Mouse (Mus musculus) hindbrain, embryonic 16.5 days (tissue): ENCODE data around the gene Apoa4. TPM values are rescaled to one million over a fixed set of nuclear protein-coding genes. Genes with fewer than 3 reads are reported as not detected.

ENCODE experiments used
- ATAC-seq: fragments of 200-750 bp; cut with Nextera tagmentation; 2 replicates; pipeline ENCODE4 v1.8.0; 2017; ENCODE audit warnings: moderate TSS enrichment, moderate library complexity
- H3K27ac ChIP-seq: fragments of 300-500 bp; sonication (generic); 2 replicates; pipeline ENCODE4 v1.5.1; 2014; ENCODE audit warnings: low read depth, mild to moderate bottlenecking, control low read depth, low read length, moderate library complexity
- H3K27me3 ChIP-seq: fragments of 300-500 bp; sonication (generic); replicated peaks from 2 replicates; pipeline ENCODE4 v1.6.1; 2014; ENCODE audit warnings: low read length; ENCODE audit not compliant: control insufficient read depth, insufficient read depth
- H3K36me3 ChIP-seq: fragments of 300-500 bp; sonication (generic); 2 replicates; pipeline ENCODE4 v1.6.1; 2014; ENCODE audit warnings: mild to moderate bottlenecking, low read length, moderate library complexity, mixed read lengths; ENCODE audit not compliant: control insufficient read depth, insufficient read depth
- H3K4me1 ChIP-seq: fragments of 300-500 bp; sonication (generic); 2 replicates; pipeline ENCODE4 v1.6.1; 2014; ENCODE audit warnings: low read depth, low read length; ENCODE audit not compliant: control insufficient read depth, insufficient read depth
- H3K4me2 ChIP-seq: fragments of 300-500 bp; sonication (generic); 2 replicates; pipeline ENCODE4 v1.6.1; 2014; ENCODE audit warnings: mild to moderate bottlenecking, low read length, control low read depth, moderate library complexity
- H3K4me3 ChIP-seq: fragments of 300-500 bp; sonication (generic); 2 replicates; pipeline ENCODE4 v1.5.1; 2014; ENCODE audit warnings: mild to moderate bottlenecking, low read length, control low read depth, moderate library complexity
- H3K9ac ChIP-seq: fragments of 300-500 bp; sonication (generic); 2 replicates; pipeline ENCODE4 v1.6.1; 2014; ENCODE audit warnings: low read depth, mild to moderate bottlenecking, control low read depth, low read length, moderate library complexity
- H3K9me3 ChIP-seq: fragments of 300-500 bp; sonication (generic); 2 replicates; pipeline ENCODE4 v1.6.1; 2014; ENCODE audit warnings: mild to moderate bottlenecking, low read length, moderate library complexity; ENCODE audit not compliant: control insufficient read depth
- WGBS: fragments of 180-500 bp; shearing (Covaris S2); extraction: QIAGEN DNeasy Blood & Tissue Kit; methylation state at CpG from one replicate; pipeline ENCODE4 v1.1.7; 2014; 5-methylcytosine and 5-hydroxymethylcytosine counted together
- polyA plus RNA-seq: library from polyadenylated mRNA; unstranded; fragments of >200 nt; fragmentation: Nextera tagmentation; extraction: Ambion mirVana; gene quantifications from 2 replicates; pipeline ENCODE4 v1.2.1, GENCODE M21; 2015

Gene Apoa4
- polyA plus RNA-seq, 1 experiment from 2014 or later, result not detected

GRCm38 (mm10) chr9:46206834-46207500 is 33.5 kb upstream of the Apoa4 start:
- H3K9me3 ChIP-seq, result no peaks in the 10 kb centered on the region
- H3K27me3 ChIP-seq, result no peaks in the 10 kb centered on the region
- no peak overlapping the region for H3K4me2 ChIP-seq
- H3K4me1 ChIP-seq, result no peaks in the 10 kb centered on the region
- 89% methylated on average over 10 of the region's 10 CpGs for WGBS
- no peak overlapping the region for H3K4me3 ChIP-seq
- no peak overlapping the region for H3K27ac ChIP-seq
- no peak for ATAC-seq
- H3K36me3 ChIP-seq, result peaks cover 18% of the 10 kb centered on the region
- H3K9ac ChIP-seq, result no peak overlapping the region

DNA sequence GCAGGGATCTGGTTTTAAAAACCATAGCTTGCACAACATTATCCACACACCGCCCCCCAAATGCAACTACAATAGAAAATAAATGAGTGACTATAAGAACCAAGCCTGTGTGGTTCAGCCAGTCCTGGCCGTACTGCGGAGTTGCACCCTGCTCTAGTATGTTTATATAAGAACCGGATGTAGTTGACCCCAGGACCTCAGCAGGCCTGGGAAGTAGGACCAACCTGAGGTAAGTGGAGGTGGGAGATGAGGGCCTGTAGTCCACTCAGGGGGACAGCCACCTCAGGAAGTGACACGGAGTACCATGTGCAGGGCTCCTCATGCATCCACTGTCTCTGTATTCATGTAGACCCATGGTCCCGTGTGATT is 33.0 kb upstream of the Apoa4 start:
- H3K4me2 ChIP-seq, result no peak overlapping the region
- no peaks in the 10 kb centered on the region for H3K27me3 ChIP-seq
- no peaks in the 10 kb centered on the region for H3K4me1 ChIP-seq
- H3K9ac ChIP-seq, result no peak overlapping the region
- peaks cover 19% of the 10 kb centered on the region for H3K36me3 ChIP-seq
- no peaks in the 10 kb centered on the region for H3K9me3 ChIP-seq
- no peak for ATAC-seq
- H3K4me3 ChIP-seq, result no peak overlapping the region
- no peak overlapping the region for H3K27ac ChIP-seq
- WGBS, result 88% methylated on average over 6 of the region's 6 CpGs

- H3K4me2 ChIP-seq, result no peak overlapping the region
- H3K4me1 ChIP-seq, result no peaks in the 10 kb centered on the region
- H3K9me3 ChIP-seq, result no peaks in the 10 kb centered on the region
- no peak overlapping the region for H3K27ac ChIP-seq
- no peak for ATAC-seq
- H3K9ac ChIP-seq, result no peak overlapping the region
- no peak overlapping the region for H3K4me3 ChIP-seq
- no peaks in the 10 kb centered on the region for H3K27me3 ChIP-seq
- H3K36me3 ChIP-seq, result peaks cover 19% of the 10 kb centered on the region
- WGBS, result 83% methylated on average over 13 of the region's 13 CpGs
Observed at GRCm38 (mm10) chr9:46208401-46208974, 32.0 kb upstream of the Apoa4 start.

DNA sequence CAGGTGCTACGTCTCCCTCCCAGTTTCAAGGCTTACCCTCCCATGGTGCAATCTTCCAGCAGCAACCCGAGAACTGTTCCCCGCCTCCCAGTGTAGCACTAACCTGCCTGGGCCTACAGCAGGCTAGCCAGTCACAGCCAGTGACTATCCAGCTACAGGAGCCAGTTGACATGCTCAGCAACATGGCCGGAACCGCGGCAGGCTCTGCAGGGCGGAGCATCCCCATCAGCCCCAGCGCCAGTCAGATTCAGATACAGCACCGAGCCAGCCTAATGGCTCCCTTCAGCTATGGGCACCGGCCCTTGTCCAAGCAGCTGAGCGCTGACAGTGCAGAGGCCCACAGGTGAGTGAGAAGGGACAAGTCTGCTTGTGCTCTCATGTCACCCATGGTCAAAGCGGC is 30.0 kb upstream of the Apoa4 start:
- Histone ChIP-seq H3K4me3 (no peak overlapping the region), H3K4me1 (no peaks in the 10 kb centered on the region), H3K9me3 (no peaks in the 10 kb centered on the region), H3K4me2 (no peak overlapping the region), H3K36me3 (peaks cover 23% of the 10 kb centered on the region), H3K9ac (no peak overlapping the region), H3K27ac (no peak overlapping the region), H3K27me3 (no peaks in the 10 kb centered on the region)
- WGBS, result 92% methylated on average over 12 of the region's 12 CpGs
- no peak for ATAC-seq

DNA sequence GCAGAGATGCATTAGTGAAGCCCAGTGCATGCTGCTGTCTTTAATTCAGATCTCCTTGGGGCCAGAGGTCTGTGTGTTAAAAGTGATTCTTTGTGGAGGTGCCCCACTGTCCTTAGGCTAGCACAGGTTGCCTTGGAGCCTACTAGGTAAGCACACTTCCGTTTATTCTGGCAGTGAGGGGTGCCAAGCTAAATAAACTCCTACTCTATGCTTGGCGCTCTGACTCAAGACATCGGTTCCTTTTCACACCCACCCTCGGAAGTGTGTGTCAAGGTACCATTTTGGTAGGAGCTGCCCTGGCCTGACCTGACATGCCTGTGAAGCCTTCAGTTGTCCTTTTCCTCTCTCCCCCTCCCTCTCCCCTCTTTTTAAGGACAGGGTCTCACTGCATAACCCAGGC is 26.2 kb upstream of the Apoa4 start:
- WGBS, result 93% methylated on average over 4 of the region's 4 CpGs
- no peak for ATAC-seq
- Histone ChIP-seq H3K9me3 (no peaks in the 10 kb centered on the region), H3K4me2 (no peak overlapping the region), H3K9ac (no peak overlapping the region), H3K27ac (no peak overlapping the region), H3K4me3 (no peak overlapping the region), H3K4me1 (no peaks in the 10 kb centered on the region), H3K27me3 (no peaks in the 10 kb centered on the region), H3K36me3 (peaks cover 20% of the 10 kb centered on the region)

DNA sequence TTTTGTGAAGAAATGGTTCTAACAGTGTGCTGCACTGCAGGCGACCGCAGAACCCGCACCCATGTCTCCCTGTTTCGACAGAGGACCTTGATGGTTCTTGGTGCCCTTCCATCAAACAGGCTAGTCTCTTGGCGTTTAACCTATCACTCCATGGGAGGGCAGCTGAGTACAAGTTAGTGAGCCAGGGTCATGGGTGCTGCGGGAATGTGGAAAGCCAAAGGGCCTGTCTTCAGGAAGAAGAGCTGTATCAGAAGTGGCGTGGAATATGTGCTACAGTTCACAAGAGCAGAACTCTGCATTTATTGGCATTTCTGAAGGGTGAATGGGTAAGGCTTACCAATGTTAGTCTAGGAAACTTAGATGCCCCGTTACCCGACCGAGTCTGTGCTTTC is 25.6 kb upstream of the Apoa4 start:
- no peak overlapping the region for H3K9ac ChIP-seq
- H3K4me1 ChIP-seq, result no peaks in the 10 kb centered on the region
- H3K9me3 ChIP-seq, result no peaks in the 10 kb centered on the region
- H3K36me3 ChIP-seq, result peaks cover 20% of the 10 kb centered on the region
- H3K4me3 ChIP-seq, result no peak overlapping the region
- ATAC-seq, result no peak
- 92% methylated on average over 10 of the region's 10 CpGs for WGBS
- H3K27ac ChIP-seq, result no peak overlapping the region
- no peak overlapping the region for H3K4me2 ChIP-seq
- no peaks in the 10 kb centered on the region for H3K27me3 ChIP-seq

GRCm38 (mm10) chr9:46215338-46216322 is 24.9 kb upstream of the Apoa4 start:
- Histone ChIP-seq H3K27ac (no peak overlapping the region), H3K9me3 (no peaks in the 10 kb centered on the region), H3K4me1 (no peaks in the 10 kb centered on the region), H3K4me3 (no peak overlapping the region), H3K36me3 (peaks cover 21% of the 10 kb centered on the region), H3K9ac (no peak overlapping the region), H3K4me2 (no peak overlapping the region), H3K27me3 (no peaks in the 10 kb centered on the region)
- 89% methylated on average over 11 of the region's 11 CpGs for WGBS
- ATAC-seq, result no peak

DNA sequence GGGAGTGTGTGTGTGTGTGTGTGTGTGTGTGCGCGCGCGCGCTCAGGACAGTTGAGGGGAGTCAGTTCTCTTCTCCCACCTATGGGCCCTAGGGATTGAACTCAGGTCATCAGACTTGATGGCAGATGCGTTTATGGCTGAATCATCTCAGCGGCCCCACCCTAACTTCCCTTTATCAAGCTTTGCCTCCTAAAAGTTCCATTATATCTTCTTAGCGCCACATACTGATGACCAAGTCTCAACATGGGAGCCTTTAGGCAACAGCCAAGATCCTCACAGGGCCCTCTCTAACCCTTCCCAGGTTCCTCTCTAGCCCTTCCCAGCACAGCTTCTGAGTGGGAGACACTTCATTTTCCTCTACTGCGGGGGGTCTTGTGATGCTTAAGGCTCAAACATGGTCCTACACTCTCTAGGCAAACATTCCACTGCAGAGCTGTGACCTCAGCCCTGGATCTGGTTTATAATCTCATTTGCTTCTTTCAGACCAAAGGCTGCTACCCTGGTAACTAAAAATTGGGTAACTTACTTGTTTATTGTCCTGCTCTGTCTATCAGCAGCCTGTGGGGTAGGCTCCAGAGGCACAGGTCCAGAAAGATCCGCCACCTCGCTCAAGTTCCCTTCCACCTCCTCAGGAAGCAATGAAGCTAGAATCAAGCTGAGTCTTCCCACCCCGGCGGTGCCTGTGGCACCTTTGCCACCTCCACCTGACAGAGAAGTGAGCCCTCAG is 23.6 kb upstream of the Apoa4 start:
- WGBS, result 93% methylated on average over 13 of the region's 13 CpGs
- peaks cover 26% of the 10 kb centered on the region for H3K36me3 ChIP-seq

DNA sequence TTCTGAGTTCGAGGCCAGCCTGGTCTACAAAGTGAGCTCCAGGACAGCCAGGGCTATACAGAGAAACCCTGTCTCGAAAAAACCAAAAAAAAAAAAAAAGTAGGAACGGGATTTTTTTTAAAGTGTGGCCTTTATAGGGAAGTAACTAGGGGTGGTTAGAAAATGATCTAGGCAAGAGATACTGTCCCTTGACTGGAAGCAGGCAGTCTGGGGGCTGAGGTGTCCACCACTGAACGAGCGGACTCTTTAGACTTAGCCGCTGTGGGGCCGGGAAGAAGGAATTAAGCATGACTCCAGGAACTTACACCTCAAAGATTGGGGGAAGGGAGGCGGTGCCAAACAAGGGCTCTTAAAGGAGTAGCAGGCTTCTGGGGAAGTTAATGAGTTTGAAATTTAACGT is 22.3 kb upstream of the Apoa4 start:
- H3K4me3 ChIP-seq, result no peak overlapping the region
- H3K27me3 ChIP-seq, result no peaks in the 10 kb centered on the region
- ATAC-seq, result no peak
- H3K27ac ChIP-seq, result no peak overlapping the region
- H3K9ac ChIP-seq, result no peak overlapping the region
- H3K4me2 ChIP-seq, result no peak overlapping the region
- peaks cover 24% of the 10 kb centered on the region for H3K36me3 ChIP-seq
- WGBS, result 88% methylated on average over 9 of the region's 9 CpGs
- H3K9me3 ChIP-seq, result no peaks in the 10 kb centered on the region
- no peaks in the 10 kb centered on the region for H3K4me1 ChIP-seq

More for the DNA sequence above, 23.6 kb upstream of the Apoa4 start:
- no peaks in the 10 kb centered on the region for H3K27me3 ChIP-seq
- H3K27ac ChIP-seq, result no peak overlapping the region
- no peaks in the 10 kb centered on the region for H3K9me3 ChIP-seq
- no peak for ATAC-seq
- no peak overlapping the region for H3K4me3 ChIP-seq
- no peaks in the 10 kb centered on the region for H3K4me1 ChIP-seq
- no peak overlapping the region for H3K4me2 ChIP-seq
- H3K9ac ChIP-seq, result no peak overlapping the region
